Mouse (Mus musculus) lung, embryonic 14.5 days (tissue): ENCODE results near the gene Amn1. TPM values are rescaled to one million over a fixed set of nuclear protein-coding genes. Genes with fewer than 3 reads are reported as not detected.

Source experiments
- ATAC-seq: fragments of 200-750 bp; cut with Nextera tagmentation; 2 replicates; pipeline ENCODE4 v1.8.0; 2017; ENCODE audit warnings: mild to moderate bottlenecking, moderate TSS enrichment, moderate library complexity; ENCODE audit not compliant: insufficient read depth
- DNase-seq: peaks from one replicate; pipeline ENCODE4 v3.0.0-alpha.2; 2015
- H3K27ac ChIP-seq: fragments of 300-500 bp; sonication (generic); 2 replicates; pipeline ENCODE4 v1.5.1; 2014; ENCODE audit warnings: low read depth, mild to moderate bottlenecking, moderate library complexity
- H3K27me3 ChIP-seq: fragments of 300-500 bp; sonication (generic); 2 replicates; pipeline ENCODE4 v1.6.1; 2014; ENCODE audit warnings: low read length, control low read depth; ENCODE audit not compliant: insufficient read depth
- H3K36me3 ChIP-seq: fragments of 300-500 bp; sonication (generic); 2 replicates; pipeline ENCODE4 v1.6.1; 2014; ENCODE audit warnings: control low read depth; ENCODE audit not compliant: insufficient read depth
- H3K4me1 ChIP-seq: fragments of 300-500 bp; sonication (generic); 2 replicates; pipeline ENCODE4 v1.6.1; 2014; ENCODE audit warnings: antibody characterized with exemption, control low read depth; ENCODE audit not compliant: insufficient read depth
- H3K4me2 ChIP-seq: fragments of 300-500 bp; sonication (generic); 2 replicates; pipeline ENCODE4 v1.6.1; 2014; ENCODE audit warnings: mild to moderate bottlenecking
- H3K4me3 ChIP-seq: fragments of 300-500 bp; sonication (generic); 2 replicates; pipeline ENCODE4 v1.5.1; 2014; ENCODE audit warnings: low read depth, low read length
- H3K9ac ChIP-seq: fragments of 300-500 bp; sonication (generic); 2 replicates; pipeline ENCODE4 v1.6.1; 2014
- H3K9me3 ChIP-seq: fragments of 300-500 bp; sonication (generic); 2 replicates; pipeline ENCODE4 v1.6.1; 2016; ENCODE audit warnings: low read depth, low read length, control low read depth
- CTCF ChIP-seq: IDR thresholded peaks from 2 replicates; pipeline ENCODE4 v1.5.1; 2016; ENCODE audit warnings: antibody characterized with exemption, low read depth
- WGBS: fragments of 180-500 bp; shearing (Covaris S2); extraction: QIAGEN DNeasy Blood & Tissue Kit; methylation state at CpG from one replicate; pipeline ENCODE4 v1.1.7; 2014; 5-methylcytosine and 5-hydroxymethylcytosine counted together
- polyA plus RNA-seq: library from polyadenylated mRNA; unstranded; fragments of >200 nt; fragmentation: Nextera tagmentation; extraction: Ambion mirVana; gene quantifications from 2 replicates; pipeline ENCODE4 v1.2.1, GENCODE M21; 2014

Gene Amn1
- polyA plus RNA-seq, 1 experiment from 2014 or later = 28.2 TPM

- peak overlapping the region; percentile 44 for H3K27ac ChIP-seq
Measured at GRCm38 (mm10) chr6:149155031-149155841, 33.3 kb downstream of the Amn1 start.

GRCm38 (mm10) chr6:149154116-149155030 lies 34.1 kb downstream of the Amn1 start:
- Histone ChIP-seq H3K9ac (no peak overlapping the region), H3K4me2 (no peak overlapping the region), H3K36me3 (peaks cover 22% of the 10 kb centered on the region), H3K27me3 (no peaks in the 10 kb centered on the region), H3K4me3 (no peak overlapping the region), H3K4me1 (peaks cover 4% of the 10 kb centered on the region; the same call in 1 of the 2 replicates), H3K27ac (peak overlapping the region; percentile 44), H3K9me3 (no peaks in the 10 kb centered on the region)
- no peak for TF ChIP-seq CTCF
- DNase-seq (peak; percentile 27), ATAC-seq (peak; percentile 78)
- WGBS = 8% methylated on average over 8 of the region's 8 CpGs

More at GRCm38 (mm10) chr6:149155031-149155841, 33.3 kb downstream of the Amn1 start:
- Histone ChIP-seq H3K9ac (no peak overlapping the region), H3K4me2 (no peak overlapping the region), H3K36me3 (peaks cover 20% of the 10 kb centered on the region), H3K4me3 (no peak overlapping the region), H3K27me3 (no peaks in the 10 kb centered on the region), H3K9me3 (no peaks in the 10 kb centered on the region), H3K4me1 (peaks cover 4% of the 10 kb centered on the region; the same call in 1 of the 2 replicates)
- DNase-seq (no peak), ATAC-seq (no peak; the same call in 1 of the 2 replicates)
- TF ChIP-seq CTCF = no peak
- WGBS = 30% methylated on average over 3 of the region's 3 CpGs

GRCm38 (mm10) chr6:149153473-149154115 lies 34.9 kb downstream of the Amn1 start:
- peak; percentile 62 for DNase-seq
- 27% methylated on average over 6 of the region's 6 CpGs for WGBS
- Histone ChIP-seq H3K9ac (no peak overlapping the region), H3K9me3 (no peaks in the 10 kb centered on the region), H3K27me3 (no peaks in the 10 kb centered on the region), H3K4me3 (no peak overlapping the region), H3K27ac (peak overlapping the region; percentile 19; the same call in 1 of the 2 replicates), H3K4me2 (no peak overlapping the region), H3K36me3 (peaks cover 18% of the 10 kb centered on the region), H3K4me1 (peaks cover 4% of the 10 kb centered on the region; the same call in 1 of the 2 replicates)
- ATAC-seq = peak; percentile 73
- TF ChIP-seq CTCF = peak; percentile 23; the same call in 1 of the 2 replicates

GRCm38 (mm10) chr6:149152119-149152518 lies 36.4 kb downstream of the Amn1 start:
- peaks cover 13% of the 10 kb centered on the region for H3K36me3 ChIP-seq
- WGBS = 91% methylated on average over 2 of the region's 2 CpGs

GRCm38 (mm10) chr6:149148436-149149229 lies 39.9 kb downstream of the Amn1 start:
- no peaks in the 10 kb centered on the region for H3K27me3 ChIP-seq
- no peaks in the 10 kb centered on the region for H3K9me3 ChIP-seq
- no peak for ATAC-seq
- no peak for DNase-seq
- no peak overlapping the region for H3K4me3 ChIP-seq
- H3K4me2 ChIP-seq = no peak overlapping the region
- H3K9ac ChIP-seq = no peak overlapping the region
- no peak overlapping the region for H3K27ac ChIP-seq
- H3K36me3 ChIP-seq = peaks cover 9% of the 10 kb centered on the region
- H3K4me1 ChIP-seq = no peaks in the 10 kb centered on the region
- 62% methylated on average over 7 of the region's 7 CpGs for WGBS
- TF ChIP-seq CTCF = no peak

More at GRCm38 (mm10) chr6:149152119-149152518, 36.4 kb downstream of the Amn1 start:
- peaks cover 4% of the 10 kb centered on the region; the same call in 1 of the 2 replicates for H3K4me1 ChIP-seq
- no peak overlapping the region for H3K9ac ChIP-seq
- no peaks in the 10 kb centered on the region for H3K27me3 ChIP-seq
- TF ChIP-seq CTCF = no peak
- no peak overlapping the region for H3K4me3 ChIP-seq
- no peak overlapping the region for H3K4me2 ChIP-seq
- H3K9me3 ChIP-seq = no peaks in the 10 kb centered on the region
- ATAC-seq = no peak
- no peak overlapping the region for H3K27ac ChIP-seq
- DNase-seq = no peak

GRCm38 (mm10) chr6:149145143-149145542 lies 43.4 kb downstream of the Amn1 start:
- Histone ChIP-seq H3K4me1 (no peaks in the 10 kb centered on the region), H3K9me3 (no peaks in the 10 kb centered on the region), H3K4me2 (no peak overlapping the region), H3K9ac (no peak overlapping the region), H3K27ac (no peak overlapping the region), H3K4me3 (no peak overlapping the region), H3K27me3 (no peaks in the 10 kb centered on the region), H3K36me3 (peaks cover 3% of the 10 kb centered on the region; the same call in 1 of the 2 replicates)
- ATAC-seq (no peak), DNase-seq (no peak)
- 98% methylated on average over 1 of the region's 1 CpGs for WGBS
- no peak for TF ChIP-seq CTCF
